Mouse (Mus musculus) heart, adult 8-10 months (tissue): Measurements from ENCODE around the gene Mien1. TPM values are rescaled to one million over a fixed set of nuclear protein-coding genes. Genes with fewer than 3 reads are reported as not detected.

ENCODE experiments used
- DNase-seq: peaks from one replicate; pipeline ENCODE4 v3.0.0; 2022; ENCODE audit warnings: low spot score
- total RNA-seq, 4 experiments: library from RNA; stranded (reverse); gene quantifications; 2 replicates each; pipeline ENCODE4 v1.2.4; 2022

Mien1 gene
- total RNA-seq, 4 experiments from 2014 or later, result 66.9 to 78.4 (median 71.0) TPM

DNA sequence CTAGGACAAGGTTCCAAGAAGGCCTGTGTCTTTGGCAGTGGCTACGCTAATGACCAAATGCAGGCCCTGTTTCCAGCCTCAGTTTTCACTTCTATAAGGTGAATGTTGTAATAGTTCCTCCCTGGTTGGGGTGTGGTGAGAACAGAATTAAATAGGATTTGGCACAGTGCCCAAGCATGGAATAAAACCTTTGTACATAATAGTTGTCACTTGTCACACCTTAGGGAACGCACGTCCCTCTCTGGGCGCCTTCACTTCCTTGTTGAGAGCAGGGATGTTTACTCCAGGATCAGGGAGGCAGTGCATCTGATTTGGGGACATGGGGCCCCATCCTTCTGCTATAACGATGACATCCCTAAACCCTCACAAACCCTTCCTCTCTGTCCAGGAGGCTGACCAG, 10.4 kb downstream of the Mien1 start:
- no peak for DNase-seq

DNA sequence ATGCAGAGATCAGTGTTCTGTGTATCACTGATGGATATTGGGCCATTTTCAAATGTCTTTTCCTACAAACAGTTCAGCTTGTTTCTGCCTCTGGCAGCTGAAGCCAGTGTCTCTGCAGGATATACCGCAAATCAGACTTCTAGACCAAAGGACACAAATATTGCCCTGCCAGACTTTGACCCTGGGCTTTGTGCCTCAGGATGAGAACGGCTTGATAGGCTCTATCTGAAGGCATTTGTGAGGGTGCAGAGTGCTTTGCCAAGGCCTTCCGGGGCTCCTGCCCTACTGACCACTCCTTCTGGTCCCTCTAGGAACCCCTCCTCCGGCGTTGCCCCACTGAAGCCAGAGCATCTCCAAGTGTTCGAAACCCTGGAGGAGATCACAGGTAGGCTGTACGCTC, 12.2 kb downstream of the Mien1 start:
- no peak for DNase-seq

DNA sequence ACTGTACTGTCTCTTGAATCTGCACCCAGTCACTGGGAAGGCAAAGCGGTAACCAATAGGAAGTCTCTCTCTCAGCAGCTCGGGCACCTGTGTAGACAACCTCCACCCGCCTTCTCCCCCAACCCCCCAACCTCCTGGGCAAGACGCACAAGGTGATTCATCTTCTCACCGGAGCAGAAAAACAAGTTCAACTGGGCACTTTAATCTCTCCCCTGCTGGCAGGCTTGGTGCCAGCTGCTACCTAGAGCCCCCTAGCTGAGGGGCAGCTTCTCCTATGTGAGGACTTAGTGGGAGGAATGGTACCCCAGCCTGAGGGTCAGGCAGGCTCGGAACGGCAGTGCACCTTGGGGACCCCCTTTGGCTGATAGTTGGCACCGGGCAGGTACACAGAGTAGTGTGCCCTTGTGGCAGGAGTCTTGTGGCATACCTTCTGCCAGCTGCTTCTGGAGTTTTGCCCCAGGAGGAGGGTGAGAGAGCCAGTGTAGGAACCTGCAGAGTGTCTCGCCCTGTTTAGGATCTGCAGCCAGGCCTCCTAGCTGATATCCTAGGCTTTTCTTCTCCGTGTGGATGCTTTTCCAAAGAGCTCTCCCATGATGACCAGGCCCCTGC, 19.7 kb downstream of the Mien1 start:
- DNase-seq, result no peak

DNA sequence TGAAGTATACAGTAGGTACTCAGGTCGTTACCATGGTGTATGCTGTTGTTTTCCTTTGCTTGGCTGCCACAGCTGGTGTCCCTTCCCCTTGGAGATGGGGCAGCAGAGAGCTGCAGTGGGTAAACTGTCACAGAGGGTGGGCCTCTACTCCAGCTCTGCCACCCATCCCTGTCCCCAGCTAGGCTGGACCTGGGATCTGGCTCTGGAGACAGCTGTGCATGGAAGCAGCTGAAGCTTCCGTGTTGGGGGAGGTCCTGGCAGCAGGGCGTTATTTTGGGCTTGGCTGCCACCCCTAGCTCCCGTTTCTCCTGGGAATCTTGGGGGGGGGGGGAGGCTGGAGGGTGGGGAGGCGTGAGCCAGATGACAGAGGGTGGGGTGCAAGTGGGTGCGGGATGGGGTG, 20.5 kb downstream of the Mien1 start:
- DNase-seq, result no peak

DNA sequence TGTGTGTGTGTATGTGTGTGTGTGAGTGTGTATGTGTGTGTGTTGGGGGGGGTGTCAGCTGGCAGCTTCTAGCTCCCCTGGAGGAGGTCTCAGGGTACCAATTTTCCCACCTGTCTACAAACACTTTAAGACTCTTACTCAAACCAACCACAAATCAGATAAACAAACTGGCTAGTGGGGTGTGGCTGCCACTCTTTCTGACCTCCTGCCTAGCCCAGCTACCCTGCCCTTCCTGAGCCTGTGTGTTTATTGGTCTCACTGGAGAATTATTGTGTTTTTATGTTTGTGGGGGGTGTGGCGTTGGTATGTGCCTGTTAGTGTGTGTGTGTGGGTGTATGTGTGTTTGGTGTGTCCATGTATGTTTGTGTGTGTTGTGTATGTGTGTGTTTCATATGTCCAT, 21.7 kb downstream of the Mien1 start:
- DNase-seq, result no peak

DNA sequence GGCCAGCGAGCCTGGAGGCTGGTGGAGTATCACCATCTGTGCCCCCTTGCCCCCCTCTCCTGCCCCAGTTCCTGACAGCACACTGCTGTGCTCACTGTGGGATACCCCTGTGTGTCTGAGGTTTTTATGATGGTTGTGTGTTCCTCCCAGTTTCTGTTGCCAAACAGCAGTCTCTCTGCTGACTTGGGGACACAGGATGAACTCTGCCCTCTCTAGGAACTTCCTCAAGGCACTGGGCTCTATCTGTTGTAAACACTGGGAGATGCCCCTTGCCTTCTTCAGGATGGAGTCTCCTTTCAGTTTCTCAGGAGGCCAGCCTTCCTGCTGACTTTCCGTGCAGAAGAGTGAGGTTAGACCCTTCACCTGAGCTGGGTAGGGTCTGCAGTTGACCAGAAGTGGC, 24.6 kb downstream of the Mien1 start:
- no peak for DNase-seq

DNA sequence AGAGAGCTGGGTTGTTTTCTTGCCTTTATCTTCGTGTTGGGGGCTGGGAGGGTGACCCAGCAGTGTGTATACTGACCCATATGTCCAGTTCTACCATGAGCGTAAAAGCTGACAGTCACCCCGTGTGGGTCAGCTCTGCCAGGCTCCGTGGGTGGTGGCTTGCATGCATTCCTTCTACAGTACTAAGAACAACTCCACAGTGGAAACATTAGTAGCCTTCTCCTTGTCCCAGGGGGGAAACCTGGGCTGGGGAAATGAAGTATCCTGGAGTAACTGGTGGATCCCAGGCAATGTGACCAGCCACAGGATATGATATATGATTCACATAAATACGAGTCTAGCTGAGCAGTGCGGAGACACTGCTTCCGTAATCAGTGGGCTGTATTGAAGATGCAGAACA, 25.1 kb downstream of the Mien1 start:
- DNase-seq, result no peak

DNA sequence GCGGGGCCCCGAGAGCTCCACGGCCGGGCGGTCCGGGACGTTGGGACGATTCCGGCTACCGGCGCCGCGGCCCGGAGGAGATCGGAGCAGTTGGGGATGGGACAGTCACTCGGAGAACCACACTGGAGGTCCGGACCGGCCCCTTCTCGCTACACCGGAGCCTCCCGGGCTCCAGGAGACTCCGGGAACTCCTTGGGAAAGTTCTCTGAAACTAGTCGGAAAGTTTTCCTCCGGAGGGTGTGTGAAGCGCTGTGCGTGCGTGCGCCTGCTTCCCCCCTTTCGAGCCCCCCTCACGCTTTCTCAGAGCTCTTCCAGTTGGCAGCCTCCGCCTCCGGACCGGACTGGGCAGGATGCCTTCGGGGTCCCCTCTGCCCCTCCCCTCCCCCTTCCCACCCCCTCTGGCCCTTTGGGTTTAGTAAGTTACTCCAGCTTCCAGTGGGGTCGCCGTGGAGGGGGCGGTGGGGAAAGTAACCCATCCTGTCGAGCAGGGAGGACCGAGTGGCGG, 25.9 kb downstream of the Mien1 start:
- no peak for DNase-seq

DNA sequence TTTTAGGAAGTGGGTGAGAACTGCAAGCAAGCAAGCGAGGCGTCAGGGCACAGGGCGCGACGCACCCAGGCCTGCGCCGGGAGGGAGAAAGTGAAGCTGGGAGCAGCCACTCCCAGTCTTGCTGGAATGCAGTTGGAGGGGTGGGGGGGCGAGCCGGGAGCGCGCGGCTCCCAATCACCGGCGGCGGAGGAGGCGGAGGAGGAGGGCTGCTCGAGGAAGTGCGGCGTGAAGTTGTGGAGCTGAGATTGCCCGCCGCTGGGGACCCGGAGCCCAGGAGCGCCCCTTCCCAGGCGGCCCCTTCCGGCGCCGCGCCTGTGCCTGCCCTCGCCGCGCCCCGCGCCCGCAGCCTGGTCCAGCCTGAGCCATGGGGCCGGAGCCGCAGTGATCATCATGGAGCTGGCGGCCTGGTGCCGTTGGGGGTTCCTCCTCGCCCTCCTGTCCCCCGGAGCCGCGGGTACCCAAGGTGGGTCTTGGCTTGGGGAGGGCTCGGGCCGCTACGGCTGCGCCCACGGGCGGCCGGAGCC, 26.5 kb downstream of the Mien1 start, which contains the start of gene Erbb2:
Gene Erbb2 (plus strand): TSS at position 198 of the 524 bp plus-strand sequence.
- DNase-seq, result peak; percentile 59

DNA sequence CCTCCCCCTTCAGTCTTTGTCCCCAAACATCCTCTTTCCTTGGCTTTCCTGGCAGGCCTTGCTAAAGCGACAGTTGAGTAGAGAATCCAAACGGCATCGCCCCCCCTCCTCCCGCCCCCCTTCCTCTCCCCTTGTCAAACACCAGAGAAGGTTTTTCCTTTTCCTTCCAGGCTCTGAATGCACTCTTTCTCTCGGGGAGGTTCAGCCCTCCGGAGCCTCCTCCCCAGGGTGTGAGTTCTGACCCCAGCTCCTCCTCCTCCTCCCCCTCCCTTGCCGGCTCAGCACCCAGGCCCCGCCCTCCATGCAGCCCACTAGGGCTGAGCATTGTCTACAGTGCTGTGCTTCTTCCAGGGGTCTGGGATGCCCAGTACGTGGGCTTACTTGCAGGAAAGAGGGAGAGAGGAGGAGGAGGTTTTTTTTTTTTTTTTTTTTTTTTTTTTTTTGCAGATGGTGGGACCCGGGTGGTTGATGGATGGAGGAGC, 29.4 kb downstream of the Mien1 start:
- no peak for DNase-seq

DNA sequence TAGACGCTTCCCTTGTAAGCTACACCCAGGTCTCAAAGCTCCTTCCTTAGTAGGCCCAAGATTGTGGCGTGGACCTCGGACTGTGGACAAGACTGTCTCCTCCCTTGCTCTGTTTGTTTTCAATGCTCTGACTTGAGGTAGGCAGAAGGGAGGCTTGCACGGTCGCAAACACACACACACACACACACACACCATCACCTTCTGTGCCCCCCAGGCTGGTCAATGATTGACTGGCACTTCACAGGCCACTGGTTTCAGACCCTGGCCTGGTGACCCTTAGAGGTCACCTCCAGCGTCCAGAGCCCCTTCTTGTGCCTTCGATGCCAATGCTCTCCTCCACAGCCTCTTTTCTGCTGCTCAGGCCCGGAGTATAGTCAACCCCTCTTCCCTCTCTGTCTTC, 29.9 kb downstream of the Mien1 start:
- DNase-seq, result no peak

DNA sequence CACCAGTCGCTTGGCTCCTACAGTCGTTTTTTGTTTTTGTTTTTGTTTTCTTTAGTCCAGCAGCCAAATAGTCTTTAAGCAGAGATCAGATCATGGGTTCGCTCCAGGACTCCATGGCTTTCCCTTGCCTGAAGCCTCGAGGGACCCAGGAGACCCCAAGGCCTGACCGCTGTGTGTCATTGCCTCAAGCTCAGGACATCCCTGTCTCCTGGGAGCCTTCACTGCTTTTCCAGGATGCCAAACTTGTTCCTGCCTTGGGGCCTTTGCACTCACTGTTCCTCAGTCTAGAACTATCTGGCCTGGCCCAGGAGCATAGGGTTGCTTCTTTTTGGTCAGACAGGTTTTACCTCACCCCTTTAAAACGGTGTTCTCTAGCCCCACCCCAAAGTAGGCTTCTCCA, 32.2 kb downstream of the Mien1 start:
- DNase-seq, result no peak

DNA sequence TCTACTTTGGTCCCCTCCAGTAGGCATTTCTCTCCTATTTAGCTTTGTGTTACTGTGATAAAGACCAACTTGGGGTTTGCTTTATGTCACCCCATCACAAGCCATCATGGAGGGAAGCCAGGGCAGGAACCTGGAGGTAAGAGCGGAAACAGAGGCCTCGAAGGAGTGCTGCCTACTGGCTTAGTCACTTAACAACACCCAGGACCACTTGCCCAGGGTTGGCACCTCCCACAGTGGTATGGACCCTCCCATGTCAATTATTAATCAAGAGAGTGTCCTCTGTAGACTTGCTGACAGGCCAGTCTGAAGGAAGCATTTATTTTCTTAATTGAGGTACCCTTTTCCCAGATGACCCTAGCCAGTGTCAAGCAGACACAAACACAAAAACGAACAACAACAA, 38.0 kb downstream of the Mien1 start:
- no peak for DNase-seq

DNA sequence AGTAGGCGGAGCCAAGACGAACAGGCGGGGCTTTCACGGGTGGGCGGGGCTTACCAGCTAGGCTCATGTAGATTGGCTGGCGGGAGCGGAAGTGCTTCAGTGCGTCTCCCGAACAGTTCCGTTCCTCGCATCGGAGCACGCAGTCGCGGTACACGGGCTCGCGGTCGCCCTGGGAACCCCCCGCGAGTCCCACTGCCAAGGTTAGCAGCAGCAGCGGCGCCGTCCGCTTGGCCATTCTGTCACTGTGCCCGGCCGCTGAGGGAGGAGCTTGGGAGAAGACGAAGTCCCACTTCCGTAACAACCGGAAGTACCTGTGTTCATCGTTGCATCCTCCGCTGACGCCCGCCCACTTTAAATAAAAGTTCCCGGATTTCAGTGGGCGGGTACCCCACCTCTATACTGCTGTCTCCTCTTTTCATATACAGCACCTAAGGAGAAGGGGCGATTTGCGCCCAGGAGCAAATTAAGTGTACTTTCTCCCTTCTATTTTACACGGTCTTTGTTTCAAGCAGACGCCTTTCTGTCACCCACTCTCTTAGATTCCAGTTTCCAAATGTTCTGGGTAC, 38.5 kb downstream of the Mien1 start, which contains the start of gene Pgap3:
Gene Pgap3 (minus strand): TSS at position 330 of the 566 bp plus-strand sequence.
- peak; percentile 86 for DNase-seq

DNA sequence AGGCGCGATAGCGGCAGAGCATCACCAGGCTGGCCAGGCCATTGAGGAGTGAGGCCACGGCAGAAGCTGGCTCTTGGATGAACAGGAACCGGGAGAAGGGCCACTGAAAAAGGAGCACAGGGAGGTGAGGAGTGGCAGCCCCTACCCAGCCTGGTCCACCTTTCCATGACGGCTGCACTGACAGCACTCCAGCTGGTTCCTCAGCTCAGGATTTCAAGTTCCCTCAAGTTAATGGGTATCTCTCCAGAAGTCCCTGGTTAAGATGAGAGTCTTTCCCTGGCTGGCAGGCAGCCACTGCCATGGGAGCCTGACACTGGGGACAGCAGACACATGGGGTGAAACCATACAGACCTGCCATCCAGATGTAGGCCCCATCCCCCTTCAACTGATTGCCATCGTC, 40.8 kb downstream of the Mien1 start:
- no peak for DNase-seq

DNA sequence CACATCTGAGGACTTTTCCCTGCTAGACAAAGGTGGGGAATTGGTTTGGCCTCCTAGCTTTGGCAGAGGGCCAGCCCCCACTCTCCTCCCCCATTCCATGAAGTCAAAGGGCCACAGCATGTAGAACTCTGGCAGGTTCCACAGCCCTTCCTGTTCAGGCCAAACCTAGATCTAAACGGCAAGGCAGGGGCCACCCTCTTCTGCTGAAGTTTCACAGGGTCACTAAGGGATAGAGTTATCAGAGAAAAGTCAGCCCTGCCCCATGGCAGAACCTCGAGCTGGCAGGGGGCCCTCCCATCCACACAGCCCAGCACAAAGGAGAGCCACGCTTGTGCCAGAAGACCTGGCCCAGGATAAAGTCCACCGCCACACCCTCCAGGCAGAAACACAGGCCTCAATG, 43.8 kb downstream of the Mien1 start:
- no peak for DNase-seq

DNA sequence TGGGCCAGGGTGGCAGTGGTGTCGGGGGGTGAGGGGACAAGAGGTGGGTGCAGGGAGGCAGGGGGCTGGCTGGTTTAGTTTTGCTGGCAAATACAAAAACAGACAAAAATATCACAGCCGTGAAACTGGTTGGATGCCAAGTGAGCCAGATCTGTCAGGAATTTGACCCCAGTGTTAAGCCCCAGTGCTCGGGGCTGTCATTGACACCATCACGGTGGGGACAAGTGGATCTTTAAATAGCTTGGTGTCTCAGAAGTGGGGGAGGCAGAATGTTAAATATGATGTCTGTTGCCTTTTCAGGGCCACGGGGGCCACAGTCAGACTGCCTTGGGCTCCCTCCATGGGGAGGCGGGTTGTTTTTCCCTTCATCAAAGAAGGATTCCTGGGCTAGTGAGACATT, 44.5 kb downstream of the Mien1 start:
- DNase-seq, result no peak

DNA sequence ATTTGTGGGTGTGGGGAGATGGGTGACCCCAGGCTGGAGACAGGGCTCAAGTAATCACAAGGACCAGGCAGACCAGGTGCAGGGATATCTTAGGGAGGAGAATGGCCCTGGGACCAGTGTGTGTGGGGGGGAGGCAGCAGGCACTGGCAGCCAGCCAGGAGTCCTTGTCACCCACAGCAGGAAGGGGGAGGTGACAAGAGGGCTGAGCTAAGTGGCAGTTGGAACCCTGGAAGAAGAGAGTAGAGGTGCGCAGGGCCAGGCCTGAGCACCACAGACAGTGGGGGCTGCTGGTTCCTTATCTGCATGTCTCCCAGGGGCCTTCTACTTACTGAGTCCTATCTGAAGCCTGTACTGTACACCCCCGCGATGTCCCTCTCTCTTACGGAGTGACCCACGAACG, 45.5 kb downstream of the Mien1 start:
- no peak for DNase-seq

DNA sequence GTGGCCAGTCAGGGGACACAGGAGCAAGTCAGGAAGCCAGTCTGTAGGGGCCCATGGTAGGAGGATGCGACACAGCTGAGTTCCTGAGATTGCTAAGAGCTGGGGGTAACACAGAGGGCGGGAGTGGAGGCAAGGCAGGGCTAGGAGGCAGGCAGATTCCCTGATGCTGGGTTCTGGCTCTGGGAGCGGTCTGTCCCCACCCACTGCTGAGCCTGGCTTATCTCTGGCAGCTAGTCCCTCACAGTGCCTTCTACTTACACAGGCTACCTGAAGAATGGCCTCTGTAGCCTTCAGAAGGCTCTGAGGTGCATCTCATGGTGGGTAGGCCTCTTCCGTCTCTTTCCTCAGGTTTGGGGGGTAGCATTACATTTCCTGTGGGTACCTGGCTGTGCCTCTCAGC, 46.1 kb downstream of the Mien1 start:
- DNase-seq, result no peak

DNA sequence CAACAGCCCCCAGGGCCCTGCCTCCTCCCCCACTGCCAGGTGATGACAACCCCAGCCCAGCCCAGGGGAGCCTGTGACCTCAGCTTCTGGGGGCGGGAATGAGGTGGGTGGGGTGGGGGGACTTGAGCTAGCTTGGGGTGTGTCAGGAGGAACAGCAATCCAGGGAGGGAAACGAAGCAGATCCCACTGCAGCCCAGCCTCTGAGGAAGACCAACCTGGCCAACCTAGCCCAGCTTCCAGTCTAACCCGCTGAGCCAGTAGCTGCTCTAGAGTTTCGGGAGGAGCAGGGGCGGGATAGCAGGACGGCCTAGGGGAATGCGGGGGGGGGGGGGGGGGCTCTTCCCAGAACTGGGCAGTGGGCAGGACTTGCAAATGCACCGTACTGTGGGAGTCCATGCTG, 46.8 kb downstream of the Mien1 start:
- DNase-seq, result no peak

DNA sequence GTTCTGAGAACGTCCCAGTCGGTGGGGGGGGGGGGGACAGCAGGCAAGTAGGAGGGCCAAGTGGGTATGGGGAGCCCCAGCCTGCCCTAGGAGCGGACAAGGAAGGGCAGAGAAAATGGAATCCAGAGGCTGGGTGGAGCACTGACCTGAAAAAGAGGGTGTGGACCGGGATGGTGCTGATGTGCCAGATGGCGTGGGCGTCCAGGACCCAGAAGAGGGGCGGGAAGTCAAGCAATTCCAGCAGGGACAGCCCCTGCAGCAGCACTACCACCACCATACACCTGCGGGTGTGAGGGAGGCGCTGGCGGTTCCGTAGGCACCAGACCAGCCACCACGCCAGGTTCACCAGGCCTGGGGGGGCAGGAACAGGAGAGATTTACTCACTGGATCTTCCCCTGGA, 48.6 kb downstream of the Mien1 start:
- no peak for DNase-seq

DNA sequence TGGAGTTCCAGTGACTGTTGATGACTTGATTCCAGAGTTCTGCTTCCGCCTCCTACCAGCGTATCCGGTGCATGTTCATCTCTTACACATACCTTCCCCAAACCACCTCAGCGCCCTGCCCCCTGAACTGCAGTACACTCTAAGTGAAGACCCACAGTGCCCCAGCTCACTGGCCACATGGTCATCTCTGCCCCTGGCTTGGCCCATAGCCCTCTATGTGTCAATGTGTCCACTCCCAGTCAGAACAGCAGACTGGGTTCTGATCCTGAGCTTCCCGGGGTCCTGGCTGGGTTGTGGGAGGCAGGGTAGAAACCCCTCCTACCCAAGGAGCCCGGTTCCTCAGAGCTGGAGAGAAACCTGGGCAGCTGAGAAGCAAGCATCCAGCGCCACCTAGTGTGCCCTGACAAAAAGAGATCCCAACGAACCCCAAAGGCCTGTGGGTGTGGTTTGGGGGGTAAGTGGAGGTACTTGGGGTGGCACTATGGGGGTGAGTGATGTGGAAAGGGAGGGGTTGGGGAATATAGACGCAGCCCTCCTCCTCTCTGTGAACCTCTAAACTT, 49.5 kb downstream of the Mien1 start:
- DNase-seq, result no peak

DNA sequence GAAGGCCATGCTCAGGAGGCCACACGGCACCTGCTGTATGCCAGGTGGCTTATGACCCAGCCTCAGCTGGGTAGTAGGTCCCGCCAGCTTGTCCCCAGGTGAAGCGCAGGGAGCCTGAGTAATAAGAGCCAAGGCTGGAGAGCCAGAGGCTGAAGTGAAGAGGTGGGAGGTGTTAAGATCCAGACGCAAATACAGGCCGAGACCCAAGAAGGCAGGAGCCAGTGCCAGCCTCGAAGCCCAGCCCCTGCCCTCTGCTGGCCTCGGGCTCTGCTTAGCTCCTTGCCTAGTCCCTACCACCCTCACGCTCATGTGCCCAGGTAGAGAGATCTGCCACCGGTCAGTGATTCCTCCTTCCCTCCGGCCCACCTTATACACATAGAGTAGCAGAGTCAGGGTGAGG, 50.5 kb downstream of the Mien1 start:
- no peak for DNase-seq
